Mouse (Mus musculus): ENCODE results near the gene Olfr1056.
"Not testable (repeated sequence)": the region's sequence is repeated elsewhere in the genome, so short reads cannot be mapped to it uniquely, and the experiment has no call there.

Gene Olfr1056

GRCm38 (mm10) chr2:86362369-86362768, at the start of gene Olfr1056:
TSS of gene Olfr1056 (minus strand) at chr2:86362469.
- no peak for DNase-seq

GRCm38 (mm10) chr2:86395114-86395513, 32.8 kb upstream of the Olfr1056 start:
- no peak for DNase-seq

DNA sequence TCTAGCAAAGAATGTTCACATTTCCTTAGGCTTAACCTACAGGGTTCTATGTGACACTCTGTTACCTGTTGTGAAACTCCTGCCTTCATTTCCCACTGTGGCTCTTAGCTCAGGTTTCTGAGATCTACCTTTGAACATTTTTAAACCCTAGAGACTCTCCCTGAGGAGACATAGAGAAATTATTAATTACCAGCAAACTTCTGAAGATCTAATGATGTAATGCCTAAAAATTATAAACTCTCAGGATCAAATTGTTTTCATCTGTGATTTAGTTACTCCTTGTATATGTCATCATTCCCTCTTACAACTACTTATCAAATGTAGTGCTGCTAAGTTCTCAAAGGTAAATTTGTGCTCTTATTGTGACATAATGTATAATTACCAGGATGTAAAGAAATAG, 26.2 kb upstream of the Olfr1056 start, which contains the start of gene Olfr1058:
Gene Olfr1058 (minus strand): TSS at position 101 of the 400 bp plus-strand sequence.
- not testable (repeated sequence) for DNase-seq

DNA sequence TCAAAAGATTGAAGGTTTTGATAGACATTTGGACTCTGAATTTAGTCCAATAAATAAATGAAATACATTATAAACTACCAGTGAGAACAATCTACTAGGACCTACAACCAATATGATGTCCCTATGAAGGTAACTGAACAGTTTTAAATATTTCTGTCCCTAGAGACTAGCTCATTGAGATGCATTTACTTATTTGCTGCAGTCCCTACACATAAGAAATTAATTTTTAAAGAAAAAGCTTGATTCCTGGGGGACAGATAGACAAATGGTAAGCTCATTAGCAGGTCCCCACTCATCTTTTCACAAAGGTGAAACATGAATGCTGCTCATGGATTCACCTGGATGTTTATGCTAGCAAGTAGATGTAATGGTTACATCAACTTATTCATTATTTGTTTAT, 16.0 kb upstream of the Olfr1056 start, which contains the start of gene Olfr1057:
Gene Olfr1057 (minus strand): TSS at position 101 of the 400 bp plus-strand sequence.
- no peak for DNase-seq

- not testable (repeated sequence) for DNase-seq
Observed at GRCm38 (mm10) chr2:86366342-86366741, 4.1 kb upstream of the Olfr1056 start.

DNA sequence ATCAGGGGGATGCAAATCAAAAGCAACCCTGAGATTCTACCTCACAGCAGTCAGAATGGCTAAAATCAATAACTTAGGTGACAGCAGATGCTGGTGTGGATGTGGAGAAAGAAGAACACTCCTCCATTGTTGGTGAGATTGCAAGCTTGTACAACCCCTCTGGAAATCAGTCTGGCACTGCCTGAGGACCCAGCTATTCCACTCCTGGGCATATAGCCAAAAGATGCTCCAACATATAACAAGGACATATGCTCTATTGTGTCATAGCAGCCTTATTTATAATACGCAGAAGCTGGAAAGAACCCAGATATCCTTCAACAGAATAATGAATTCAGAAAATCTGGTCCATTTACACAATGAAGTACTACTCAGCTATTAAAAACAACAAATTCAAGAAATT, 10.5 kb downstream of the Olfr1056 start:
- DNase-seq = not testable (repeated sequence)

GRCm38 (mm10) chr2:86350184-86350583, 12.1 kb downstream of the Olfr1056 start, which contains the start of gene Olfr1055:
TSS of gene Olfr1055 (minus strand) at chr2:86350284.
- no peak for DNase-seq

DNA sequence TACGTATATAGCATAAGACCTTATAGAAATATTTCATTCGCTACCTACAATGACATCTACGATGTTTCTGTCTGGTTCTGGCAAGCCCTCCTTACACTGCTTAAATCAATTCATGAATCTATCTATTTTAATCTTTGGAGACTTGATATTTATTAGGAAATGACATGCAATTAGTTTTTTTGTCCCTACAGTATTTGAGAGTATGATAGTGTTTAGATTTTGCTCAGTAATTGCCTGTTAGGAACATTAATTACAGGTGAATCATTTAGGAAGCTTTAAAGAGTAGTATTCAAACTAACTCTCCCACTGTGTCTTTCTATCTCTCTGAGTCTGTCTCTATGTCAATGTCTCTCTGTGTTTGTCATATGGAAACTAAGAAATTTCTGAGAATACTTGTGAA, 26.9 kb downstream of the Olfr1056 start, which contains the start of gene Olfr1054:
Gene Olfr1054 (minus strand): TSS at position 101 of the 400 bp plus-strand sequence.
- no peak for DNase-seq

GRCm38 (mm10) chr2:86315184-86315583, 47.1 kb downstream of the Olfr1056 start, which contains the start of gene Olfr1053:
TSS of gene Olfr1053 (minus strand) at chr2:86315284.
- DNase-seq = no peak

Measured in cerebellum, adult 9-11 months (tissue).